Mouse (Mus musculus) cortical plate, adult 2 months (tissue): ENCODE results near the gene Ccdc146. TPM values are rescaled to one million over a fixed set of nuclear protein-coding genes. Genes with fewer than 3 reads are reported as not detected.
"Not testable (repeated sequence)": the region's sequence is repeated elsewhere in the genome, so short reads cannot be mapped to it uniquely, and the experiment has no call there.

ENCODE experiments used
- H3K27ac ChIP-seq: fragments of 200-500 bp; 2 replicates; pipeline ENCODE4 v1.5.1; 2012; ENCODE audit warnings: low read length, control low read depth, inconsistent platforms; ENCODE audit not compliant: insufficient read depth
- H3K4me1 ChIP-seq: fragments of 200-500 bp; 2 replicates; pipeline ENCODE4 v1.6.1; 2011; ENCODE audit warnings: low read length; ENCODE audit not compliant: control insufficient read depth, insufficient read depth
- H3K4me3 ChIP-seq: fragments of 200-500 bp; 2 replicates; pipeline ENCODE4 v1.5.1; 2011; ENCODE audit warnings: mild to moderate bottlenecking, low read length, control low read depth; ENCODE audit not compliant: insufficient read depth
- CTCF ChIP-seq: fragments of 200-500 bp; IDR thresholded peaks from 2 replicates; pipeline ENCODE4 v1.5.1; 2011; ENCODE audit warnings: mild to moderate bottlenecking, control low read depth, low read length; ENCODE audit not compliant: insufficient read depth; ENCODE audit errors: extremely low read depth
- POLR2A ChIP-seq: fragments of 200-500 bp; IDR thresholded peaks from 2 replicates; pipeline ENCODE4 v1.6.1; 2011; ENCODE audit warnings: mild to moderate bottlenecking, low read length, control low read depth; ENCODE audit not compliant: insufficient read depth; ENCODE audit errors: extremely low read depth
- polyA plus RNA-seq: library from polyadenylated mRNA; depleted of rRNA; stranded (reverse); fragments of >200 nt; gene quantifications from 2 replicates; pipeline ENCODE4 v1.2.3, GENCODE M21; 2012

Ccdc146 gene
- polyA plus RNA-seq, 1 experiment, result 0.46 TPM

- peak within 1 kb of the TSS; percentile 34 for H3K4me3 ChIP-seq
- H3K27ac ChIP-seq, result no peak within 1 kb of the TSS
- H3K4me1 ChIP-seq, result no peaks in the 10 kb centered on the region
- TF ChIP-seq CTCF (no peak), POLR2A (no peak)
Observed at GRCm38 (mm10) chr5:21372493-21373179, 51.8 kb downstream of the Ccdc146 start, which contains the start of gene Fgl2. Gene Fgl2 (plus strand): TSS chr5:21372642.

DNA sequence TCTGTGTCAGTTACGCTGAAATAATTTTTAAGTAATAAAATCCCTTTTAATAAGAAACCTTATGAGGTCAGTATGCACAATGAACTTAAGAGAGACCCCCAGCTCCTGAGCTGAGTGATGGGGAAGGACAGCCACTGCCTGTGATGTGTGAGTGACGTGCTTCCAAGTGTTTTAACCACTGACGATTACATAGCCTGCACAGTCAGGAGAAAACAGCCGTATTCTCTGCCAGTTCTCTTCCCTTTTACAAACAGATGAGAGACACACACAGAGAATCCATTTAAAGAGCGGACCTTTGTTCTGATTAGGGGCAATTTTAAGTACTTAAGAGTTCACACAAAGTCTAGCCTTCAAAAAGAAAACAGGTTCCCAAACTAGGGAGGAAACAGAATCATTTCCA, 52.6 kb downstream of the Ccdc146 start:
- no peaks in the 10 kb centered on the region for H3K4me1 ChIP-seq
- no peak overlapping the region for H3K27ac ChIP-seq

DNA sequence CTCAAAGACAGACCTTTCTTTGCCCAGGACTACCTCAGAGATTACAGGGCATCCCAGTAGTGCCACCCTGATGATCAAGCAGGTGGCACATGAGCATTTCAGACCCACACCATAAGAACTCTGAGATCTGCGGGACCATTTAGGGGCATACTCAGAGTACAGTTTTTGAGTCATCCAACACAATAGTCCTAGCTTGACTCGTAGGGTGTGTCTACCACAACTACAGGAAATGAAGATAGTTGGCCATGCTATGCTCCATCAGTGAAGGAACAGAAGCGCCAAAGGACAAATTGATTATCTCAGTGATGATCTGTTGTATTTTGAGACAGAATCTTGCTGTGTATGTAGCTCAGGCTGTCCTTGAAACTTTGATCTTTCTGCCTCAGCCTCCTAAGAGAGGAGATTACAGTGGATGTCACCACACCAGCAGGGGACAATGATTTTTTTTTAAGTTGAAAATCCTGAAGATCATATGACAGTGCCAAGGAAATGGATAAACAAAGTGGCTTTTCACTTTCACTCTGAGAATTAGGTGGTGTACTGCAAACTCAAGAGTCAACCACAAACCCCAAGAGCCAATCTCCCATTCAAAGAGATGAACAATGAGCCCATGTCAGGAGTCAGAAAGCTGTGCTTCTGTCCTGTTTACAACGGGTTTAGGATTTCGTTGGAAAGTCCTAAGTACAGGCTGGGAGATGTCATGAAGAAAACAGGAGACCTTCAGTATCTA, 54.1 kb downstream of the Ccdc146 start:
- TF ChIP-seq CTCF (no peak), POLR2A (no peak)
- no peak overlapping the region for H3K27ac ChIP-seq
- no peaks in the 10 kb centered on the region for H3K4me1 ChIP-seq
- no peak overlapping the region for H3K4me3 ChIP-seq

More for the DNA sequence above, 52.6 kb downstream of the Ccdc146 start:
- TF ChIP-seq CTCF, result no peak
- TF ChIP-seq POLR2A, result no peak
- H3K4me3 ChIP-seq, result peak overlapping the region; percentile 34; the same call in 1 of the 2 replicates

DNA sequence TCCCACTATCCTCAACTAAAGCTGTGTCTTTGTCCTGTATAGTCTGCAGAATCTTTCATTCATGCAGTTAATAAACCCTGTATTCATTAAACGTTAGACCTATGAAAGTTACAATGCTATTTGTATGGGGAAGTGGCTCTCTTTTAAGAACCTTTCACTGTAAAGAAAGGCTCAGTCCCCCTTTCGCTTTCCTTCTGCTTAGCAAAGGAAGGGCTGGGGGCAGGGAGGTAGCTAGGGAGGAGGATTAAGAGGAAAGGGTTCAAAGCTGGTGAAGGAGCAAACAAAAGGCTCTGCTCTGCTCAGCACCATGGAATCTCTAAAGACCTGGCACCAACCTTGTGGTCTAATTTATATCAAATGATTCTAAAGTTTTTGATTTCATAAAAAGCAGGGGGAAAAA, 57.0 kb downstream of the Ccdc146 start:
- H3K4me3 ChIP-seq, result no peak overlapping the region
- H3K4me1 ChIP-seq, result no peaks in the 10 kb centered on the region
- no peak overlapping the region for H3K27ac ChIP-seq
- TF ChIP-seq CTCF (no peak), POLR2A (no peak)

DNA sequence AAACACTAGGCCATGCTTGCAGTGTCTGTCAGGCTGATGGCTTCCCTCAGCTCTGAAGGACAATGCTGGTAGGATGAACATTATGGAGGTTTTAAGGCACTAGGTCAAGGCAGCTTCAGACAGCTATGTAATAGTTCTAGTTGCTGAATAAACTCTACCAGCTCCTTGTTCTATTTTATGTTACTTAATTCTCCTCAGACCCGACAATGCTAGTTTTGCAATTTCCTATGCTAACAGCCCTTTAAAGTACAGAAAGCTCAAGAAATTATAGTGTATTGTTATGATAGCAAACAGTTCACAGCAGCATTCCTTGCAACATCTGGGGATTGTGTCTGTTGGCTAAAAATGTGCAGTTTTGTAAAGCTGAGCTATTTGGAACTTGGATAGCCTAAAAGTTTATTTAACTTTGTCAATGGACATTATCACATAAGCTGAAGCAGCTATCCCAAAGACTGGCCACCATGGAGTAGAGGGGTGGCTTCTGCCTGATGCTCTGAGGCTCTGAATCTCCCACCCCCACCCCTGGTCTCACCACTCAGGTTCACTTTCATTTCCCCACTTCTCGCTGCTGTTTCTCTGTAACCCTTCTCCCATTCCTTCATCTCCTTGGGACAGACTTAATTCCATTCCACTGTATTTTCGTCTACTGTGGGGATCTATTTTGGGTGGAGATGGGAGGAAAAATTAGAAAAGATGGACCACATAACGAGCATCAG, 58.0 kb downstream of the Ccdc146 start:
- TF ChIP-seq POLR2A, result no peak
- TF ChIP-seq CTCF, result no peak

GRCm38 (mm10) chr5:21363343-21363742, 61.1 kb downstream of the Ccdc146 start:
- no peaks in the 10 kb centered on the region for H3K4me1 ChIP-seq
- no peak for TF ChIP-seq POLR2A
- TF ChIP-seq CTCF, result no peak
- no peak overlapping the region for H3K4me3 ChIP-seq
- H3K27ac ChIP-seq, result no peak overlapping the region

More for the DNA sequence above, 58.0 kb downstream of the Ccdc146 start:
- H3K4me1 ChIP-seq, result no peaks in the 10 kb centered on the region
- no peak overlapping the region for H3K27ac ChIP-seq
- no peak overlapping the region for H3K4me3 ChIP-seq

DNA sequence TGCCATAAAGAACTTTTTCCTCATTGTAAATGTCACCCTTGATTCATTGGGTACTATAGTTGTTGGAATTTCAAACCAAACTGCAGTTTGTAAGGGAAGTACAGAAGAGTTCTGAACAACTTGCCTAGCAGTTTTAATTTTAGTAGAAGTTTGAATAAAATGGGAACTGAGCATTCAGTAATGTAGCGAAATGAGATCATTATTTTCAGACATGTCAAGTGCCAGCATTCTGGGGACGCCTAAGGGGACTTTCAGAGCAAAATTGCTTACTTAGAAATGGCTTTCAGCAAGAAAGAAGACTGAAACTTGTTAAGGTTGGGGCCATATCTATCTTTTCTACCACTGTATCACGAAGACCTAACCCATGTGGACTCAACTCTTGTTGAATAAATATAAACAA, 65.8 kb downstream of the Ccdc146 start:
- Histone ChIP-seq H3K4me1 (no peaks in the 10 kb centered on the region), H3K4me3 (no peak overlapping the region), H3K27ac (no peak overlapping the region)
- TF ChIP-seq CTCF, result no peak
- no peak for TF ChIP-seq POLR2A

- no peak for TF ChIP-seq POLR2A
- no peak for TF ChIP-seq CTCF
- Histone ChIP-seq H3K27ac (no peak overlapping the region), H3K4me1 (no peaks in the 10 kb centered on the region), H3K4me3 (no peak overlapping the region)
Observed at GRCm38 (mm10) chr5:21351678-21352077, 72.8 kb downstream of the Ccdc146 start.

- no peaks in the 10 kb centered on the region for H3K4me1 ChIP-seq
- H3K4me3 ChIP-seq, result no peak overlapping the region
- no peak for TF ChIP-seq POLR2A
- TF ChIP-seq CTCF, result no peak
- H3K27ac ChIP-seq, result no peak overlapping the region
Observed at GRCm38 (mm10) chr5:21348366-21348765, 76.1 kb downstream of the Ccdc146 start.

GRCm38 (mm10) chr5:21342265-21342664, 82.2 kb downstream of the Ccdc146 start:
- H3K4me1 ChIP-seq, H3K27ac ChIP-seq, H3K4me3 ChIP-seq: not testable (repeated sequence)
